ENCODE assay signal across 8 mouse cellular contexts in genomic region chr10:78134975-78135798, GRCm38 (mm10). TPM values are rescaled to one million over a fixed set of nuclear protein-coding genes. Genes with fewer than 3 reads are reported as not detected.
DNase-seq lines count a peak whose midpoint lies in the region; ATAC-seq and TF ChIP-seq lines count a peak whose summit lies in the region.

No protein-coding gene starts in this region.

- H3K79me2 ChIP-seq in macrophage (ENCODE audit: inconsistent target), result no peaks in the 10 kb centered on the region

- WGBS in bone marrow, adult 2 months, result 40% methylated on average over 14 of the region's 14 CpGs
- WGBS in heart, embryonic 12.5 days, result 11% methylated on average over 14 of the region's 14 CpGs
- WGBS in kidney, embryonic 15.5 days, result 15% methylated on average over 14 of the region's 14 CpGs
- WGBS in macrophage (ENCODE audit: missing documents), result 47% methylated on average over 14 of the region's 14 CpGs
- 5% methylated on average over 14 of the region's 14 CpGs for WGBS in stomach, embryonic 16.5 days

- peak; percentile 51 for ATAC-seq in heart, embryonic 12.5 days (ENCODE audit: insufficient number of reproducible peaks, low FRiP score)
- ATAC-seq in kidney, embryonic 15.5 days (replicated peaks; ENCODE audit: low FRiP score), result peak; percentile 45
- peak; percentile 51 for ATAC-seq in stomach, embryonic 16.5 days (ENCODE audit: insufficient read depth, low FRiP score)

- no peak for TF ChIP-seq POLR2A in bone marrow, adult 2 months (IDR thresholded peaks at IDR 0.05; ENCODE audit: borderline replicate concordance, control insufficient read depth, low read depth, low read length)

- no peaks in the 10 kb centered on the region for H3K9me3 ChIP-seq in heart, embryonic 12.5 days (replicated peaks)
- no peaks in the 10 kb centered on the region for H3K9me3 ChIP-seq in kidney, embryonic 15.5 days (replicated peaks)
- no peaks in the 10 kb centered on the region for H3K9me3 ChIP-seq in stomach, embryonic 16.5 days (replicated peaks; ENCODE audit: control insufficient read depth, low read length)

- no peak for TF ChIP-seq CTCF in bone marrow, adult 2 months (IDR thresholded peaks at IDR 0.05; ENCODE audit: control insufficient read depth, insufficient read depth, low read length)

- H3K4me2 ChIP-seq in heart, embryonic 12.5 days, result peak overlapping the region; percentile 58
- H3K4me2 ChIP-seq in kidney, embryonic 15.5 days, result peak overlapping the region; percentile 48
- peak overlapping the region; percentile 4 for H3K4me2 ChIP-seq in stomach, embryonic 16.5 days (ENCODE audit: low read depth, low read length)

- H3K27me3 ChIP-seq in heart, embryonic 12.5 days (replicated peaks), result peaks cover 4% of the 10 kb centered on the region; the same call in 1 of the 2 replicates
- 0 out of 2 replicates have a peak, but pooled peaks cover 3% of the 10 kb centered on the region for H3K27me3 ChIP-seq in kidney, embryonic 15.5 days
- H3K27me3 ChIP-seq in stomach, embryonic 16.5 days (ENCODE audit: control insufficient read depth, insufficient read depth, low read length), result no peaks in the 10 kb centered on the region

- H3K27ac ChIP-seq in bone marrow, adult 2 months (ENCODE audit: control insufficient read depth, insufficient read depth, low read depth, low read length, poor library complexity), result peak overlapping the region; percentile 79
- H3K27ac ChIP-seq in heart, embryonic 12.5 days (ENCODE audit: poor library complexity, severe bottlenecking), result no peak overlapping the region
- H3K27ac ChIP-seq in kidney, embryonic 15.5 days, result peak overlapping the region; percentile 37; the same call in 1 of the 2 replicates
- peak overlapping the region; percentile 75 for H3K27ac ChIP-seq in macrophage
- H3K27ac ChIP-seq in stomach, embryonic 16.5 days (ENCODE audit: low read length), result peak overlapping the region; percentile 10

- peak overlapping the region; percentile 50; the same call in 1 of the 2 replicates for H3K9ac ChIP-seq in heart, embryonic 12.5 days
- no peak overlapping the region for H3K9ac ChIP-seq in kidney, embryonic 15.5 days
- peak overlapping the region; percentile 27 for H3K9ac ChIP-seq in stomach, embryonic 16.5 days (ENCODE audit: low read length)

- peaks cover 11% of the 10 kb centered on the region for H3K4me1 ChIP-seq in bone marrow, adult 2 months (ENCODE audit: control insufficient read depth, insufficient read depth, low read length)
- H3K4me1 ChIP-seq in heart, embryonic 12.5 days (replicated peaks), result peaks cover 28% of the 10 kb centered on the region
- H3K4me1 ChIP-seq in kidney, embryonic 15.5 days, result peaks cover 41% of the 10 kb centered on the region
- peaks cover 34% of the 10 kb centered on the region for H3K4me1 ChIP-seq in stomach, embryonic 16.5 days (ENCODE audit: control insufficient read depth, insufficient read depth, low read length)

- H3K4me3 ChIP-seq in bone marrow, adult 2 months (replicated peaks; ENCODE audit: control insufficient read depth, low read depth, low read length), result no peak overlapping the region
- peak overlapping the region; percentile 17; the same call in 1 of the 2 replicates for H3K4me3 ChIP-seq in heart, embryonic 12.5 days
- no peak overlapping the region for H3K4me3 ChIP-seq in kidney, embryonic 15.5 days (replicated peaks)
- no peak overlapping the region for H3K4me3 ChIP-seq in macrophage (ENCODE audit: inconsistent target)
- H3K4me3 ChIP-seq in stomach, embryonic 16.5 days (replicated peaks; ENCODE audit: low read length), result no peak overlapping the region

- H3K36me3 ChIP-seq in heart, embryonic 12.5 days, result no peaks in the 10 kb centered on the region
- H3K36me3 ChIP-seq in kidney, embryonic 15.5 days, result no peaks in the 10 kb centered on the region
- H3K36me3 ChIP-seq in macrophage (ENCODE audit: inconsistent target), result no peaks in the 10 kb centered on the region
- H3K36me3 ChIP-seq in stomach, embryonic 16.5 days (ENCODE audit: control insufficient read depth, insufficient read depth, low read length), result no peaks in the 10 kb centered on the region

- peak; percentile 50 to 56 for DNase-seq in B cell, adult 2 months
- DNase-seq in layer of hippocampus, adult 8-10 months (ENCODE audit: low spot score in 2 of 2), result no peak
- no peak for DNase-seq in urinary bladder, adult 2 months (ENCODE audit: low spot score)

RNA-seq across cellular contexts. Expression of gene D10Jhu81e, which starts 34.4 kb away (rescaled TPM):
- polyA plus RNA-seq in bone marrow, adult 2 months (2011; ENCODE audit: insufficient read depth, insufficient read length, low replicate concordance, missing spikeins), result 25.3 and 31.3 TPM in 2 replicates
- 38.0 and 38.7 TPM in 2 replicates for polyA plus RNA-seq in heart, embryonic 12.5 days (2016; fragmentation: Nextera tagmentation; extraction: Ambion mirVana)
- polyA plus RNA-seq in kidney, embryonic 15.5 days (2015; fragmentation: Nextera tagmentation; extraction: Ambion mirVana), result 43.2 TPM in 2 replicates
- 10 to 100 TPM in 18 of 26 experiments, 1 to 10 TPM in 8; 4.3 to 35.5 (median 13.3) TPM for total RNA-seq in macrophage (2018; cell fraction: chromatin; rRNA removed)
- 10 to 100 TPM; 20.5 to 40.4 (median 29.0) TPM for total RNA-seq in macrophage (2018; cell fraction: cytosol; rRNA removed)
- 10 to 100 TPM in 20 of 26 experiments, 1 to 10 TPM in 6; 8.2 to 30.6 (median 14.0) TPM for total RNA-seq in macrophage (2018; cell fraction: nucleus; rRNA removed)
- 30.3 to 37.8 TPM (median 37.5 TPM) in 3 replicates for polyA plus RNA-seq in macrophage (2018)
- polyA plus RNA-seq in stomach, embryonic 16.5 days (2015; fragmentation: Nextera tagmentation; extraction: Ambion mirVana), result 39.5 and 46.6 TPM in 2 replicates
- 100 to 1,000 TPM; 120 to 134 (median 127) TPM for total RNA-seq in layer of hippocampus, adult 8-10 months (2022)
- 76.4 and 90.3 TPM in 2 replicates for polyA plus RNA-seq in urinary bladder, adult 2 months (2012; rRNA removed)

RNA-seq across cellular contexts. Expression of gene Pwp2, which starts 49.8 kb away (rescaled TPM):
- polyA plus RNA-seq in bone marrow, adult 2 months (2011; ENCODE audit: insufficient read depth, insufficient read length, low replicate concordance, missing spikeins), result 7.2 and 13.9 TPM in 2 replicates
- polyA plus RNA-seq in heart, embryonic 12.5 days (2016; fragmentation: Nextera tagmentation; extraction: Ambion mirVana), result 14.1 and 14.2 TPM in 2 replicates
- 21.7 and 22.6 TPM in 2 replicates for polyA plus RNA-seq in kidney, embryonic 15.5 days (2015; fragmentation: Nextera tagmentation; extraction: Ambion mirVana)
- 10 to 100 TPM in 7 of 26 experiments, 1 to 10 TPM in 19; 4.7 to 16.1 (median 8.9) TPM for total RNA-seq in macrophage (2018; cell fraction: chromatin; rRNA removed)
- 1 to 10 TPM; 4.1 to 9.0 (median 6.9) TPM for total RNA-seq in macrophage (2018; cell fraction: cytosol; rRNA removed)
- total RNA-seq in macrophage (2018; cell fraction: nucleus; rRNA removed), result 10 to 100 TPM in 4 of 26 experiments, 1 to 10 TPM in 22; 4.4 to 17.7 (median 7.3) TPM
- 6.1 to 17.2 TPM (median 6.1 TPM) in 3 replicates for polyA plus RNA-seq in macrophage (2018)
- 15.5 and 16.6 TPM in 2 replicates for polyA plus RNA-seq in stomach, embryonic 16.5 days (2015; fragmentation: Nextera tagmentation; extraction: Ambion mirVana)
- 10 to 100 TPM; 19.6 to 22.1 (median 20.3) TPM for total RNA-seq in layer of hippocampus, adult 8-10 months (2022)
- 9.1 and 9.3 TPM in 2 replicates for polyA plus RNA-seq in urinary bladder, adult 2 months (2012; rRNA removed)

Comparison
In these comparisons a context has a peak if more than half of its experiments do, and no peak if none do; other contexts are left out.
1. DNase-seq: peak in B cell, adult 2 months (2 of 2); none in layer of hippocampus, adult 8-10 months (0 of 2) and urinary bladder, adult 2 months (single experiment).
2. H3K4me2 ChIP-seq: peak in every context shown above with its lines; median percentile 58 in heart, embryonic 12.5 days; 48 in kidney, embryonic 15.5 days; 4 in stomach, embryonic 16.5 days.
3. Peak in every context shown above with its lines, with median percentiles within 50 percentile points of each other: ATAC-seq.